8 mouse cellular contexts compared by ENCODE assay signal in the genomic region with DNA sequence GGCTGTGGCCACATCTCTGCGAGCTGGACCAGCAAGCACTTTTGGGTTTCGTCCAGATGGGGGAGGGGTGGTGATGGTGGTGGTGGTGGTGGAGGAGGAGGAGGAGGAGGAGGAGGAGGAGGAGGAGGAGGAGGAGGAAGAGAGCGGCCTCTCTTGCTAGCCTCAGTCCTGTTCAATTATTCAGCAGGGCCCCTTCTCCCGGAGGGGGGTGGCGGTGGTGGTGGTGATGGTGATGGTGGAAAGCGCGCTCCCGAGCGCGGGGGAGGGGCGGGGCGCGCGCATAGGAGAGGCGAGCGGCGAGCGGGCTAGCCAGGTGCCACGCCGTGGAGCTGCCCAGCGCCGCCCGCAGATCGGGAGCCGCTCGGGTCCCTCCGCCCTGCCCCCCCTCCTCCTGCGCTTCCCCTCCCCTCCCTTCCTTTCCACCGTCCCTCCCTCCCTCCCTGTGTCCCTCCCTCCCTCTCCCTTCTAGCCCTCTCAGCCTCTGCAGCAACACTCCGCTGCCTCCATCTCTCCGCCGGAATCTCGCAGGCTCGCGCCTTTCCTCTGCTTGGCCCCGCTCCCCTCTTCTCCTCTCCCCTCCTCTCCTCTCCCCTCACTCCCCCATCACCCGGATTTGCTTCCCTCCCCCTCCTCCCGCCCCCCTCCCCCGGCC. TPM values are rescaled to one million over a fixed set of nuclear protein-coding genes. Genes with fewer than 3 reads are reported as not detected.
DNase-seq lines count a peak whose midpoint lies in the region; ATAC-seq lines count a peak whose summit lies in the region.

No protein-coding gene starts in this region.

- ATAC-seq in forebrain, embryonic 15.5 days (replicated peaks): peak; percentile 63
- 0 out of 2 replicates have a peak, but pooled peaks have one; percentile 37 for ATAC-seq in stomach, embryonic 15.5 days (ENCODE audit: insufficient read depth, low FRiP score, low read depth)

- H3K9ac ChIP-seq in forebrain, embryonic 15.5 days (replicated peaks): peak overlapping the region; percentile 99
- no peak overlapping the region for H3K9ac ChIP-seq in stomach, embryonic 15.5 days

- peak; percentile 93 for DNase-seq in heart, adult 11 months
- DNase-seq in heart, adult 8-10 months (ENCODE audit: low spot score): no peak
- peak; percentile 72 for DNase-seq in brain, embryonic 18.5 days (ENCODE audit: low read depth, low spot score)
- peak; percentile 76 to 80 for DNase-seq in layer of hippocampus, adult 18-20 months (ENCODE audit: low spot score in 2 of 2)
- peak; percentile 73 for DNase-seq in mesoderm, embryonic 11.5 days (ENCODE audit: low read depth, low spot score)
- DNase-seq in c-Kit-positive CD71-positive TER-119-positive erythroid progenitor cells, embryonic 14.5 days (ENCODE audit: low spot score): no peak

- peak overlapping the region; percentile 73 for H3K4me2 ChIP-seq in forebrain, embryonic 15.5 days (replicated peaks)
- peak overlapping the region; percentile 86 for H3K4me2 ChIP-seq in stomach, embryonic 15.5 days

- no peaks in the 10 kb centered on the region for H3K27me3 ChIP-seq in forebrain, embryonic 15.5 days
- H3K27me3 ChIP-seq in stomach, embryonic 15.5 days (replicated peaks): peaks cover 76% of the 10 kb centered on the region

- peaks cover 61% of the 10 kb centered on the region for H3K4me1 ChIP-seq in forebrain, embryonic 15.5 days
- H3K4me1 ChIP-seq in stomach, embryonic 15.5 days: peaks cover 15% of the 10 kb centered on the region

- H3K9me3 ChIP-seq in forebrain, embryonic 15.5 days: no peaks in the 10 kb centered on the region
- H3K9me3 ChIP-seq in stomach, embryonic 15.5 days: no peaks in the 10 kb centered on the region

- H3K27ac ChIP-seq in forebrain, embryonic 15.5 days (replicated peaks): peak overlapping the region; percentile 92
- no peak overlapping the region for H3K27ac ChIP-seq in stomach, embryonic 15.5 days

- no peaks in the 10 kb centered on the region for H3K36me3 ChIP-seq in forebrain, embryonic 15.5 days
- H3K36me3 ChIP-seq in stomach, embryonic 15.5 days: no peaks in the 10 kb centered on the region

- H3K4me3 ChIP-seq in forebrain, embryonic 15.5 days: peak overlapping the region; percentile 97
- H3K4me3 ChIP-seq in stomach, embryonic 15.5 days (replicated peaks): peak overlapping the region; percentile 46

- 1% methylated on average over 24 of the region's 39 CpGs for WGBS in forebrain, embryonic 15.5 days
- WGBS in stomach, embryonic 15.5 days: 2% methylated on average over 20 of the region's 39 CpGs

RNA-seq across cellular contexts. Expression of a gene that starts 45.6 kb away (rescaled TPM):
- under 1 TPM in 1 of 4 experiments, not detected in 3; 0.28 TPM for total RNA-seq in heart, adult 8-10 months (2022)
- 0.10 TPM in 1 of 2 replicates, not detected in the other for polyA plus RNA-seq in forebrain, embryonic 15.5 days (2015; fragmentation: Nextera tagmentation; extraction: Ambion mirVana)
- under 1 TPM; 0.28 to 0.72 TPM for total RNA-seq in layer of hippocampus, adult 18-20 months (2021)
- polyA plus RNA-seq in stomach, embryonic 15.5 days (2015; fragmentation: Nextera tagmentation; extraction: Ambion mirVana): not detected in 2 replicates

Comparison
In these comparisons a context has a peak if more than half of its experiments do, and no peak if none do; other contexts are left out.
1. DNase-seq: peak in heart, adult 11 months (single experiment), brain, embryonic 18.5 days (single experiment), layer of hippocampus, adult 18-20 months (2 of 2) and mesoderm, embryonic 11.5 days (single experiment); none in heart, adult 8-10 months (single experiment) and c-Kit-positive CD71-positive TER-119-positive erythroid progenitor cells, embryonic 14.5 days (single experiment).